Mouse (Mus musculus): ENCODE measurements around the gene Zbed5. TPM values are rescaled to one million over a fixed set of nuclear protein-coding genes. Genes with fewer than 3 reads are reported as not detected.

Zbed5 gene
- polyA plus RNA-seq, 1 experiment = 0.56 TPM

- Histone ChIP-seq H3K27ac (ENCODE audit: insufficient read depth, low read length) (no peak overlapping the region), H3K4me3 (ENCODE audit: extremely low read depth, insufficient read depth, insufficient read length) (no peak overlapping the region), H3K36me3 (ENCODE audit: control insufficient read depth, insufficient read depth, low read length) (no peaks in the 10 kb centered on the region), H3K27me3 (ENCODE audit: control insufficient read depth, insufficient read depth, low read length) (no peaks in the 10 kb centered on the region), H3K4me1 (ENCODE audit: control insufficient read depth, insufficient read depth, insufficient read length) (no peaks in the 10 kb centered on the region)
- no peak for TF ChIP-seq POLR2A (IDR thresholded peaks at IDR 0.05; ENCODE audit: low read depth, low read length)
- no peak for TF ChIP-seq CTCF (IDR thresholded peaks at IDR 0.05; ENCODE audit: extremely low read depth, insufficient read depth, insufficient read length, insufficient replicate concordance)
- 84% methylated on average over 9 of the region's 9 CpGs for WGBS
- no peak for DNase-seq (ENCODE audit: low read depth in 1 of 2, low spot score in 2 of 2)
Observed at GRCm38 (mm10) chr5:129918752-129919151, 23.2 kb downstream of the Zbed5 start.

GRCm38 (mm10) chr5:129919320-129919719 is 23.8 kb downstream of the Zbed5 start:
- Histone ChIP-seq H3K36me3 (ENCODE audit: control insufficient read depth, insufficient read depth, low read length) (no peaks in the 10 kb centered on the region), H3K4me3 (ENCODE audit: extremely low read depth, insufficient read depth, insufficient read length) (no peak overlapping the region), H3K27ac (ENCODE audit: insufficient read depth, low read length) (no peak overlapping the region), H3K27me3 (ENCODE audit: control insufficient read depth, insufficient read depth, low read length) (no peaks in the 10 kb centered on the region), H3K4me1 (ENCODE audit: control insufficient read depth, insufficient read depth, insufficient read length) (no peaks in the 10 kb centered on the region)
- no peak for TF ChIP-seq CTCF (IDR thresholded peaks at IDR 0.05; ENCODE audit: extremely low read depth, insufficient read depth, insufficient read length, insufficient replicate concordance)
- TF ChIP-seq POLR2A (IDR thresholded peaks at IDR 0.05; ENCODE audit: low read depth, low read length) = no peak
- 86% methylated on average over 8 of the region's 8 CpGs for WGBS
- no peak for DNase-seq (ENCODE audit: low read depth in 1 of 2, low spot score in 2 of 2)

DNA sequence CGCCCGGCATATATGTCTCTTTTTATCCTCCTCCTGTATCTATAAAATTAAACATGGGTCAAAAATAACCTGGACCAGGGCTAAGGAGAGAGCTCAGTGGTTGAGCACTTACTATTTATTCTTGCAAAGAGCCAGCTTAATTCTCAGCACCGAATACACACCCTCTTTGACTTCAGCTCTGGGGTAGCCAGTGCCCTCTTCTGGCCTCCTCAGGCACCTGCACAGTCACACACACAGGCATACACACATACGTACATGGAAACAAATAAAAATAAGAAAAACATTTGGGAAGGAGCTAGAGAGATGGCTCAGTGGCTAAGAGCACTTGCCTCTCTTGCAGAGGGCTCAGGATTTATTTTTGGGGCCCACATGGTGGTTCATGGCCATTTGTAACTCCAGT is 26.4 kb downstream of the Zbed5 start:
- WGBS = 96% methylated on average over 4 of the region's 4 CpGs
- TF ChIP-seq CTCF (IDR thresholded peaks at IDR 0.05; ENCODE audit: extremely low read depth, insufficient read depth, insufficient read length, insufficient replicate concordance) (no peak), POLR2A (IDR thresholded peaks at IDR 0.05; ENCODE audit: low read depth, low read length) (no peak)
- Histone ChIP-seq H3K27me3 (ENCODE audit: control insufficient read depth, insufficient read depth, low read length) (no peaks in the 10 kb centered on the region), H3K4me3 (ENCODE audit: extremely low read depth, insufficient read depth, insufficient read length) (no peak overlapping the region), H3K27ac (ENCODE audit: insufficient read depth, low read length) (no peak overlapping the region), H3K4me1 (ENCODE audit: control insufficient read depth, insufficient read depth, insufficient read length) (no peaks in the 10 kb centered on the region), H3K36me3 (ENCODE audit: control insufficient read depth, insufficient read depth, low read length) (no peaks in the 10 kb centered on the region)
- no peak for DNase-seq (ENCODE audit: low read depth in 1 of 2, low spot score in 2 of 2)

DNA sequence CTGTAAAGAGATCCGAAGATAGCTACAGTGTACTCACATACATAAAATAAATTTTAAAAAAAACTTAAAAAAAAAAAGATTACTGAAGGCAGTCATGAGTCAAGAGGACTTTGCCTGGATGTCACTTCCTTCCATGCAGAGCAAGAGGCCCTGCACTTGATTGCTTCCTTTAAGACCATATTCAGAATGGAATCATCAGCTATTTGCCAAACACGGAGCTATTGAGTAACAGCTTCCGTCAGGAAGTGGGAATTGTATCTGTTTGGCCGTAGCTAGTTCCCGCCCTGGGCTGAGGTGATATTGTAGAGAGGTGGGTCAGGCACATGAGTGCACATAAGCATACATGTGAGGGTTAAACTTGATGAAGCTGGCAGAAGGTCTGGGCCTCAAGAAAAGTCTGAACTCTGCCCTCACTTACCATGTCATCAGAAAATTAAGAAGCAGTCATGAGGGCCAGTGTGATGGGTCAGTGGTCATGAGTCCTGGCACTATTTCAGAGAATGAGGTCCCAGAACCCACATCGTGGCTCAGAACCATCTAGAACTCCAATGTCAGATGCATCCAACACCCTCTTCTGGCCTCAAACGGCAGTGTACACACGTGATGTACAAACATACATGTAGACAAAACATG is 29.4 kb downstream of the Zbed5 start:
- TF ChIP-seq CTCF (IDR thresholded peaks at IDR 0.05; ENCODE audit: extremely low read depth, insufficient read depth, insufficient read length, insufficient replicate concordance) = no peak
- no peak for TF ChIP-seq POLR2A (IDR thresholded peaks at IDR 0.05; ENCODE audit: low read depth, low read length)
- WGBS = 84% methylated on average over 8 of the region's 8 CpGs
- Histone ChIP-seq H3K4me1 (ENCODE audit: control insufficient read depth, insufficient read depth, insufficient read length) (no peaks in the 10 kb centered on the region), H3K36me3 (ENCODE audit: control insufficient read depth, insufficient read depth, low read length) (no peaks in the 10 kb centered on the region), H3K4me3 (ENCODE audit: extremely low read depth, insufficient read depth, insufficient read length) (no peak overlapping the region), H3K27ac (ENCODE audit: insufficient read depth, low read length) (no peak overlapping the region), H3K27me3 (ENCODE audit: control insufficient read depth, insufficient read depth, low read length) (no peaks in the 10 kb centered on the region)
- DNase-seq (ENCODE audit: low read depth in 1 of 2, low spot score in 2 of 2) = no peak

- TF ChIP-seq POLR2A (IDR thresholded peaks at IDR 0.05; ENCODE audit: low read depth, low read length) (no peak), CTCF (IDR thresholded peaks at IDR 0.05; ENCODE audit: extremely low read depth, insufficient read depth, insufficient read length, insufficient replicate concordance) (no peak)
- 83% methylated on average over 5 of the region's 5 CpGs for WGBS
- Histone ChIP-seq H3K36me3 (ENCODE audit: control insufficient read depth, insufficient read depth, low read length) (no peaks in the 10 kb centered on the region), H3K4me3 (ENCODE audit: extremely low read depth, insufficient read depth, insufficient read length) (no peak overlapping the region), H3K27ac (ENCODE audit: insufficient read depth, low read length) (no peak overlapping the region), H3K4me1 (ENCODE audit: control insufficient read depth, insufficient read depth, insufficient read length) (no peaks in the 10 kb centered on the region), H3K27me3 (ENCODE audit: control insufficient read depth, insufficient read depth, low read length) (no peaks in the 10 kb centered on the region)
- DNase-seq (ENCODE audit: low read depth in 1 of 2, low spot score in 2 of 2) = no peak
Observed at GRCm38 (mm10) chr5:129925933-129926332, 30.4 kb downstream of the Zbed5 start.

- Histone ChIP-seq H3K27me3 (ENCODE audit: control insufficient read depth, insufficient read depth, low read length) (no peaks in the 10 kb centered on the region), H3K4me3 (ENCODE audit: extremely low read depth, insufficient read depth, insufficient read length) (no peak overlapping the region), H3K36me3 (ENCODE audit: control insufficient read depth, insufficient read depth, low read length) (no peaks in the 10 kb centered on the region), H3K27ac (ENCODE audit: insufficient read depth, low read length) (no peak overlapping the region), H3K4me1 (ENCODE audit: control insufficient read depth, insufficient read depth, insufficient read length) (no peaks in the 10 kb centered on the region)
- 69% methylated on average over 9 of the region's 9 CpGs for WGBS
- TF ChIP-seq POLR2A (IDR thresholded peaks at IDR 0.05; ENCODE audit: low read depth, low read length) (no peak), CTCF (IDR thresholded peaks at IDR 0.05; ENCODE audit: extremely low read depth, insufficient read depth, insufficient read length, insufficient replicate concordance) (no peak)
- DNase-seq (ENCODE audit: low read depth in 1 of 2, low spot score in 2 of 2) = no peak
Observed at GRCm38 (mm10) chr5:129929924-129930855, 34.7 kb downstream of the Zbed5 start.
